Mouse (Mus musculus): ENCODE measurements around the gene Eef1akmt3. TPM values are rescaled to one million over a fixed set of nuclear protein-coding genes. Genes with fewer than 3 reads are reported as not detected.

Gene Eef1akmt3
- polyA plus RNA-seq (2012; ENCODE audit: insufficient read depth, insufficient read length, low replicate concordance, missing spikeins) = not detected in 2 replicates

- TF ChIP-seq CTCF (IDR thresholded peaks at IDR 0.05; ENCODE audit: insufficient read depth, low read depth, low read length) = no peak
- no peak for TF ChIP-seq POLR2A (IDR thresholded peaks at IDR 0.05; ENCODE audit: insufficient read depth, low read depth, low read length)
- no peak within 1 kb of the TSS for H3K27ac ChIP-seq (ENCODE audit: insufficient read depth, low read depth, low read length)
- under 1% methylated on average over 28 of the region's 28 CpGs for WGBS
Observed at GRCm38 (mm10) chr10:127041274-127041766, at the start of gene Eef1akmt3, which contains the start of gene Mettl1. Gene Eef1akmt3, minus strand, starts transcription at chr10:127041513. Gene Mettl1, plus strand, starts transcription at chr10:127041414.

GRCm38 (mm10) chr10:127090560-127091411 is 49.5 kb upstream of the Eef1akmt3 start:
- 0 out of 2 replicates have a peak overlapping the region, but pooled peaks have one; percentile 32 for H3K27ac ChIP-seq (ENCODE audit: insufficient read depth, low read depth, low read length)

More at GRCm38 (mm10) chr10:127041274-127041766, at the start of gene Eef1akmt3, which contains the start of gene Mettl1:
- peak within 1 kb of the TSS; percentile 98 for H3K4me3 ChIP-seq (ENCODE audit: insufficient read depth, low read depth, low read length)
- H3K4me1 ChIP-seq (ENCODE audit: control insufficient read depth, insufficient read depth, low read length) = no peaks in the 10 kb centered on the region

GRCm38 (mm10) chr10:127085633-127086032 is 44.3 kb upstream of the Eef1akmt3 start:
- no peak overlapping the region for H3K27ac ChIP-seq (ENCODE audit: insufficient read depth, low read depth, low read length)
- no peak for TF ChIP-seq POLR2A (IDR thresholded peaks at IDR 0.05; ENCODE audit: insufficient read depth, low read depth, low read length)
- TF ChIP-seq CTCF (IDR thresholded peaks at IDR 0.05; ENCODE audit: insufficient read depth, low read depth, low read length) = no peak
- WGBS = 56% methylated on average over 6 of the region's 6 CpGs
- peaks cover 50% of the 10 kb centered on the region for H3K4me1 ChIP-seq (ENCODE audit: control insufficient read depth, insufficient read depth, low read length)
- no peak overlapping the region for H3K4me3 ChIP-seq (ENCODE audit: insufficient read depth, low read depth, low read length)

More at GRCm38 (mm10) chr10:127090560-127091411, 49.5 kb upstream of the Eef1akmt3 start:
- WGBS = 13% methylated on average over 57 of the region's 57 CpGs
- Histone ChIP-seq H3K4me1 (ENCODE audit: control insufficient read depth, insufficient read depth, low read length) (peaks cover 63% of the 10 kb centered on the region), H3K4me3 (ENCODE audit: insufficient read depth, low read depth, low read length) (peak overlapping the region; percentile 9)
- TF ChIP-seq POLR2A (IDR thresholded peaks at IDR 0.05; ENCODE audit: insufficient read depth, low read depth, low read length) (no peak), CTCF (IDR thresholded peaks at IDR 0.05; ENCODE audit: insufficient read depth, low read depth, low read length) (no peak)

GRCm38 (mm10) chr10:127085052-127085451 is 43.7 kb upstream of the Eef1akmt3 start:
- H3K27ac ChIP-seq (ENCODE audit: insufficient read depth, low read depth, low read length) = no peak overlapping the region
- WGBS = 88% methylated on average over 9 of the region's 9 CpGs
- peaks cover 46% of the 10 kb centered on the region for H3K4me1 ChIP-seq (ENCODE audit: control insufficient read depth, insufficient read depth, low read length)
- no peak overlapping the region for H3K4me3 ChIP-seq (ENCODE audit: insufficient read depth, low read depth, low read length)
- TF ChIP-seq CTCF (IDR thresholded peaks at IDR 0.05; ENCODE audit: insufficient read depth, low read depth, low read length) (no peak), POLR2A (IDR thresholded peaks at IDR 0.05; ENCODE audit: insufficient read depth, low read depth, low read length) (no peak)

DNA sequence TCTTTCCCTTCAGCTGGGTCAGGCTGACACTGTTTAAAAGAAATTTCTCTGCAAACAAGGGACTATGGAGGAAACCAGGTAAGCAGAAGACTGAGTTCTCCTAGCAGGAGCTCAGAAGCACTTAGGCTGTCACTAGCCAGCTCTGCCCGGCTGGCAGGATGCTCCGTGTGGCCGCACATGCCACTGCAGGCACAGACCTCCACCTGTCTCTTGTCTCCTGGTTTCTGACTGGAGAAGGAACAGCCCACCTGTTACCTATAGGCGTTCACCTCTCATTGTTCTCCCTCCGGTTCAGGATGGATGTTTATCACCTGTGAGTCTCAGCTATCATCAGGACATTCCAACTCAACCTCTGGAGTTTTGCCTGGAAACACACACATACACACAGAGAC is 42.6 kb upstream of the Eef1akmt3 start:
- no peak overlapping the region for H3K27ac ChIP-seq (ENCODE audit: insufficient read depth, low read depth, low read length)
- peaks cover 38% of the 10 kb centered on the region for H3K4me1 ChIP-seq (ENCODE audit: control insufficient read depth, insufficient read depth, low read length)
- H3K4me3 ChIP-seq (ENCODE audit: insufficient read depth, low read depth, low read length) = no peak overlapping the region
- WGBS = 45% methylated on average over 5 of the region's 5 CpGs
- TF ChIP-seq CTCF (IDR thresholded peaks at IDR 0.05; ENCODE audit: insufficient read depth, low read depth, low read length) = no peak
- TF ChIP-seq POLR2A (IDR thresholded peaks at IDR 0.05; ENCODE audit: insufficient read depth, low read depth, low read length) = no peak

DNA sequence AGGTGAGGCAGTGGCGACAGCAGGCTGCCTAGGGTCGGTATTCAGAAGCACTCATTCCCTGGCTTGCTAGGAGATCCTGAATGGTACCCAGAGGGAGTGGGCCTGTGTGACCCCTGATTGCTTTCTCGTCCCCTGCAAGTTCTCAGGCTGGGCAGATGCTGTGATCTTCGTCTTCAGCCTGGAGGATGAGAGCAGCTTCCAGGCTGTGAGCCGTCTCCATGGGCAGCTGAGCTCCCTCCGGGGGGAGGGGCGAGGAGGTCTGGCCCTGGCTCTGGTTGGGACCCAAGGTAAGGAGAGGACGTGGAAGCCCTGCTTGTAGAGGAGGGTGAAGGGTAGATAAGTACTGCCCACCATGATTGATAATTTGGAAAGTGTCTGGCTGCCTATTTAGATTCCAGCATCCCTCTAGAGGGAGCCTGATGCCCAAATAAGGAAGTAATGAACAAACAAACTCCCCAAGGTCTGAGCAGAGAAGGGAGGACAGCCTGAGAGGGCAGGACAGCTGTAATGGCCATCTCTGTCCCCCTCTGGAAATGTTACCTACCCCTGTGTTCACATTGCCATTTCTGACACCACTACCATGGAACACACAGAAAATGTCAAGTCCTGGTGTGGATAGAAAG is 42.1 kb upstream of the Eef1akmt3 start:
- H3K4me3 ChIP-seq (ENCODE audit: insufficient read depth, low read depth, low read length) = no peak overlapping the region
- peak overlapping the region; percentile 40; the same call in 1 of the 2 replicates for H3K27ac ChIP-seq (ENCODE audit: insufficient read depth, low read depth, low read length)
- TF ChIP-seq POLR2A (IDR thresholded peaks at IDR 0.05; ENCODE audit: insufficient read depth, low read depth, low read length) (no peak), CTCF (IDR thresholded peaks at IDR 0.05; ENCODE audit: insufficient read depth, low read depth, low read length) (no peak)
- 38% methylated on average over 8 of the region's 8 CpGs for WGBS
- peaks cover 38% of the 10 kb centered on the region for H3K4me1 ChIP-seq (ENCODE audit: control insufficient read depth, insufficient read depth, low read length)

DNA sequence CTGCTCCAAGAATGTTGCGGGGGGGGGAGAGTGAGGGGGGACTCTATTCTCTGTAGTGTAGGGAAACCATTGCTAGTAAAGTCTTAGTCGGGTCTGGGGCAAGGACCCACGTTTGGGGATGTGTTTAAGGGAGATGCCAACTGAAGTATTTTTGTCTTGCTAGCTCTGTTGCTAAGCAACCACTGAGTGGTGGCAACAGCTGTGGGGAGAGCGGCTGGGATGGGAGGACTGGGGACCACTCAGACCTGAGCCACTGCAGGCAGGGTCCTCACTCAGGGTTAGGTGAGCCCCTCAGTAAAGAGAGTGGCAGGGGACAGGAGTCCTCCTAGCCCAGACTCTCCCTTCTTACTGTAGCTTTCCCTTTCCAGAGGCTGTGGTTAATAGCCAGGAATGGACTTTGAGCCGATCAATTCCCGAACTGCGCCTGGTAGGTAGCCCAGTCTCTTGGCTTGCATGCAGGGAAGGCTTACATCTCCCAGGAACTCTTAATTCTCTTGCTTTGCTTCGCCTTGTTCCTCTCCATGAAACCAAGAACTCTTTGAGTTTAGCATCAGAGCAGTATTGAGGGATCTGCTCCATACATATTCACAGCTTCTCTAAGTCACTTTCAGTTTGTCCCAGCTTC is 40.8 kb upstream of the Eef1akmt3 start:
- Histone ChIP-seq H3K4me1 (ENCODE audit: control insufficient read depth, insufficient read depth, low read length) (peaks cover 41% of the 10 kb centered on the region), H3K27ac (ENCODE audit: insufficient read depth, low read depth, low read length) (peak overlapping the region; percentile 97), H3K4me3 (ENCODE audit: insufficient read depth, low read depth, low read length) (peak overlapping the region; percentile 89)
- TF ChIP-seq POLR2A (IDR thresholded peaks at IDR 0.05; ENCODE audit: insufficient read depth, low read depth, low read length) = no peak
- no peak for TF ChIP-seq CTCF (IDR thresholded peaks at IDR 0.05; ENCODE audit: insufficient read depth, low read depth, low read length)
- 9% methylated on average over 8 of the region's 8 CpGs for WGBS

GRCm38 (mm10) chr10:127080901-127081780 is 39.8 kb upstream of the Eef1akmt3 start:
- TF ChIP-seq POLR2A (IDR thresholded peaks at IDR 0.05; ENCODE audit: insufficient read depth, low read depth, low read length) (0 out of 2 replicates have a peak, but pooled peaks have one; percentile 38), CTCF (IDR thresholded peaks at IDR 0.05; ENCODE audit: insufficient read depth, low read depth, low read length) (no peak)
- 3% methylated on average over 48 of the region's 48 CpGs for WGBS
- peaks cover 41% of the 10 kb centered on the region for H3K4me1 ChIP-seq (ENCODE audit: control insufficient read depth, insufficient read depth, low read length)
- peak overlapping the region; percentile 89 for H3K4me3 ChIP-seq (ENCODE audit: insufficient read depth, low read depth, low read length)
- peak overlapping the region; percentile 97 for H3K27ac ChIP-seq (ENCODE audit: insufficient read depth, low read depth, low read length)

Data from olfactory bulb, adult 2 months (tissue).